Comparison of ENCODE assay signal across 9 mouse cellular contexts in the genomic region with DNA sequence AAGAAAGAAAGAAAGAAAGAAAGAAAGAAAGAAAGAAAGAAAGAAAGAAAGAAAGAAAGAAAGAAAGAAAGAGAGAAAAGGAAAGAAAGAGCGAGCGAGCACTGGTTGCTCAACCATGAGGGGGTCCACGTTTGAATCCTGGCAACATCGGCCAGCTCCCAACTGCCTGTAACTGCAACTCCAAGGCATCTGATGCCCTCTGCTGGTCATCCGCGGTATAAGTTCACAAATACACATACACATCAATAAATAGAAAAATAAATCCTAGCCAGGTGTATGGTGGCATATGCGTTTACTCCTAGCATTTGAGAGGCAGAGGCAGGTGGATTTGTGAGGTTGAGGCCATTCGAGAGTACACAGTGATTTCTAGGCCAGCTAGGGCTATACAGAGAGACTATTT. TPM values are rescaled to one million over a fixed set of nuclear protein-coding genes. Genes with fewer than 3 reads are reported as not detected.
DNase-seq lines count a peak whose midpoint lies in the region; ATAC-seq and TF ChIP-seq lines count a peak whose summit lies in the region.
"Had no signal": no experiment of that assay in that cellular context is flagged by ENCODE, and none has a peak within 500 bp of the region (broad histone marks: within the 10 kb centered on the region; RNA-seq: fewer than 3 reads in every experiment).

No protein-coding gene starts in this region.

- TF ChIP-seq POLR2A in brain, embryonic 14.5 days (IDR thresholded peaks at IDR 0.05; ENCODE audit: borderline replicate concordance, extremely low read depth, insufficient read depth, insufficient read length, poor library complexity, severe bottlenecking): no peak

- intact Hi-C loops in gastrocnemius, postnatal 36 days (cut with DNase I): no loop called here

- ATAC-seq in neutrophil, adult 5-6 weeks (ENCODE audit: extremely low read depth, insufficient number of reproducible peaks, low FRiP score, poor library complexity, severe bottlenecking): peak; percentile 44; the same call in 1 of the 2 replicates
- no peak for ATAC-seq in frontal cortex, adult (ENCODE audit: low TSS enrichment)

- peak; percentile 26 for DNase-seq in gastrocnemius, adult 18-20 months (ENCODE audit: low spot score)
- no peak for DNase-seq in gastrocnemius, postnatal 36 days
- DNase-seq in right cerebral cortex, postnatal 14 days: peak; percentile 65
- no peak for DNase-seq in right cerebral cortex, postnatal 25 days
- DNase-seq in brain, embryonic 14.5 days (ENCODE audit: low read depth): peak; percentile 57
- peak; percentile 73 to 86 for DNase-seq in kidney, postnatal 25 days

- TF ChIP-seq CTCF in brain, embryonic 14.5 days (IDR thresholded peaks at IDR 0.05; ENCODE audit: borderline replicate concordance, extremely low read depth, insufficient read depth, insufficient read length): peak; percentile 56; the same call in 1 of the 2 replicates

RNA-seq across cellular contexts. Expression of a gene that starts 7.8 kb away (rescaled TPM):
- under 1 TPM; 0.47 to 0.59 TPM for total RNA-seq in gastrocnemius, adult 18-20 months (2021)
- total RNA-seq in gastrocnemius, postnatal 36 days (2021): under 1 TPM; 0.44 to 0.46 TPM
- polyA plus RNA-seq in brain, embryonic 14.5 days (2012; rRNA removed): 0.38 and 0.81 TPM in 2 replicates
- total RNA-seq in neutrophil, adult 5-6 weeks (2017): 90.5 and 117 TPM in 2 replicates

RNA-seq across cellular contexts. Expression of a gene that starts 8.7 kb away (rescaled TPM):
- 10 to 100 TPM; 12.7 to 14.4 TPM for total RNA-seq in gastrocnemius, adult 18-20 months (2021)
- total RNA-seq in gastrocnemius, postnatal 36 days (2021): 10 to 100 TPM; 10.7 to 11.0 TPM
- polyA plus RNA-seq in brain, embryonic 14.5 days (2012; rRNA removed): 45.5 and 64.3 TPM in 2 replicates
- total RNA-seq in neutrophil, adult 5-6 weeks (2017): 97.2 and 102 TPM in 2 replicates

RNA-seq across cellular contexts. Expression of a gene that starts 10.7 kb away (rescaled TPM):
- total RNA-seq in gastrocnemius, adult 18-20 months (2021): 100 to 1,000 TPM; 167 to 171 TPM
- total RNA-seq in gastrocnemius, postnatal 36 days (2021): 100 to 1,000 TPM; 129 to 154 TPM
- 108 and 149 TPM in 2 replicates for polyA plus RNA-seq in brain, embryonic 14.5 days (2012; rRNA removed)
- total RNA-seq in neutrophil, adult 5-6 weeks (2017): 93.6 and 99.5 TPM in 2 replicates

RNA-seq across cellular contexts. Expression of a gene that starts 17.8 kb away (rescaled TPM):
- under 1 TPM in 1 of 2 experiments, not detected in 1; 0.31 TPM for total RNA-seq in gastrocnemius, adult 18-20 months (2021)
- total RNA-seq in gastrocnemius, postnatal 36 days (2021): not detected
- polyA plus RNA-seq in brain, embryonic 14.5 days (2012; rRNA removed): not detected in 2 replicates
- 0.86 and 1.4 TPM in 2 replicates for total RNA-seq in neutrophil, adult 5-6 weeks (2017)
- polyA plus RNA-seq: embryonic facial prominence, embryonic 12.5 days had no signal

RNA-seq across cellular contexts. Expression of a gene that starts 53.7 kb away (rescaled TPM):
- 1 to 10 TPM; 7.5 to 8.8 TPM for total RNA-seq in gastrocnemius, adult 18-20 months (2021)
- 10 to 100 TPM in 1 of 2 experiments, 1 to 10 TPM in 1; 8.5 to 11.9 TPM for total RNA-seq in gastrocnemius, postnatal 36 days (2021)
- polyA plus RNA-seq in brain, embryonic 14.5 days (2012; rRNA removed): 2.7 and 3.9 TPM in 2 replicates
- 6.9 and 9.5 TPM in 2 replicates for total RNA-seq in neutrophil, adult 5-6 weeks (2017)

Comparison
In these comparisons a context has a peak if more than half of its experiments do, and no peak if none do; other contexts are left out.
1. DNase-seq: peak in gastrocnemius, adult 18-20 months (single experiment), right cerebral cortex, postnatal 14 days (single experiment), brain, embryonic 14.5 days (single experiment) and kidney, postnatal 25 days (2 of 2); none in gastrocnemius, postnatal 36 days (0 of 2) and right cerebral cortex, postnatal 25 days (single experiment).
2. RNA of a gene that starts 7.8 kb away (total RNA-seq): 90.5 to 117 TPM in neutrophil, adult 5-6 weeks; 0.47 to 0.59 TPM in gastrocnemius, adult 18-20 months and 0.44 to 0.46 TPM in gastrocnemius, postnatal 36 days; every median in the first group is over 10 times any median in the second.